Mouse (Mus musculus) urinary bladder, adult 18-20 months (tissue): ENCODE measurements around the gene Prtn3.

Experiments
- DNase-seq, 2 experiments: peaks; one replicate each; pipeline ENCODE4 v3.0.0; 2022; ENCODE audit warnings: low spot score in 2 of 2, mixed read lengths in 2 of 2

Gene Prtn3

DNA sequence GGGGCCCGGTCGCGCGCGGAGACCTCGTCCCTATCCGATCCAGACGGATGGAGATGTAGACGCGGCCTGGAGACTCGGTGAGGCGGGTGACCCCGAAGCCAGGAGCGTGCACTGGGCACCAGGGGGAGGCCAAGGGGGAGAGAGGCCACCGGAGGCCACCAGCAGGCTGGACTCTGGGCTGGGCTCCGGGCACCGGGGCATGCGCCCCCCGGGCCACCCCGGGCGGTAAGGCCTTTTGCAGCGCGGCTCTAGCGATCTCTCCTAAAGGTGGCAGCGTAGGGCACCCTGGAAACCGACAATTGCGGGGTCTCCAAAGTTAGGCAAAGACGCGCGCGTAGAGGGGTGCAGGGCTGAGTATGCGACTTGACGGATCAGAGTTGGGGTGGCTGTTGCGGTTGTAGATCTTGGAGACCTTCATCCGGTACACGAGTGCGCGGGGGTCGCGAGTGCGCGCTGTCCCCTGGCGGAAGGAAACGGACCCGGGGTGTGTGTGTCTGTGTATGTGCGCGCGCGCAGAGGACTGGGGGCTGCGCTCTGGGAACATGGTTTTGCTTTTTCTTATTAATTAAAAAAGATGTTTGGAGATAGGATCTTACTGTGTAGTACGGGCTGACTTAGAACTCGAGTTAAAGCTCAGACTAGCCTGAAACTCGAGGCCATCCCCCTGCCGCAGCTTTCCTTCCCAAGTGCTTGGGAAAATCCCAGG lies 53.2 kb downstream of the Prtn3 start:
- no peak for DNase-seq

DNA sequence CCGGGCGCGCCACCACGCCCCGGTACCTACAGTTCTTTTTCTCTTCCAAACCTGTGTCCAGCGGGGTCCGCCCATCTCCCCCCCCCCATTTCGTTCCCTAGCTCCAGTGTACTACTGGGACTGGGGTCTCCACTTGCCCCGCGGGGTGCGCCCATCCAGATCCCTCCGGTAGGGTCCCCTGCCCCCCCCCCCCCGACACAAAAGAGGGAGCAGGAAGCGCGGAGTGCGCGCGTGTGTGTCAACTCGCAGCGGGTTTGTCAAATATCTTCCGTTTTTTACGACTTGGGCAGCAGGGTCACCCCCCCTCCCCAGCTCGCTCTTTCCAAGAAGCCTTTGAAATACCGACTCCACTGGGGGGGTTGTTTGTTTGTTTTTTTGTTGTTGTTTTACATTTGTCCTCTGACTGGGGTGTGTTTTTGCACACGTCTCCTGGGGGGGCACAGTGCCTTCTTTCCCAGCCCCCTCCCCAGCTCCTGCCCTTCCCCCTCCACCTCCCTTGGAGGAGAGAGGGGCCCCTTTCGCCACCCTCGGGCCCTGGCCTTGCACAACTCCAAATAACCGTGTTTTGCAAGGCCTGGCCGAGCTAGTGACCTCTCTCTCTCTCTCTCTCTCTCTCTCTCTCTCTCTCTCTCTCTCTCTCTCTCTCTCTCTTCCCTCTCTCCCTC lies 53.9 kb downstream of the Prtn3 start:
- DNase-seq, result no peak

DNA sequence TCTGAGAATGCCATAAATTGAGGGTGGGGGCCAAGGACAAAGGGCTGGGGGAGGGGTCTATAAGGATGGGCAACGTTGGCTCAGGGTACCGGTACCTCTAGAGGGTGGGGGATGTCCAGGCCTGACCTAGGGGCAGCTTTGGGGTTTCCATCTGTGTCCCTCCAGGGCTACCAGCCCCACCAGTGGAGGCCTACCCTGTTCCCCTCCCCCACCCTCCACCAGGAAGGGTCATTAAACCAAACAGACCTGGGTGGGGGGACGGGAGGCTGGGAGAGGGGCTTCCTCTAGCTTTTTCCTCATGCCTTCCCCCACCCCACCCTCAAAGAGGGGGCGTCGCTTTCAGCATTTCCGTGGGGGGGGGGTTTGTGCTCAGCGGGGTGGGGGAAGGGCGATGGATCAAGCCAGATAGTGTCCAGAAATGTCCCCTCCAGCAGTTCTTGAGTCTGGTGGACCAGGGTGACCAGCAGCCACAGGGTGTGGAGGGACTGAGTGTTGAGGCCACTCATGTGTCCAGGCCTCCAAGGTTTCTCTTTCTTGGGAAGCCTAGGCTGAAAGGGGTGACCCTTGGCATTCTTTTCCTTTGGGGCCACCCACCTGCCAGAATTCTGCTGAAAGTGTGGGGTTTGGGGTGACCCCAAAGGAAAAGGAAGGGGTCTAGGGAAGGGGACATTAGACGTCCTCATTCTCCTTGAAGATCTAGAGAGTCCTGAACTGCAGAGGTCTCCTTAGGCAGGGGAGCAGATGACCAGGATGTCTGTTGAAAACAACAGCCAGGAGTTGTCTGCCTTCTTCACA lies 54.8 kb downstream of the Prtn3 start:
- no peak for DNase-seq

DNA sequence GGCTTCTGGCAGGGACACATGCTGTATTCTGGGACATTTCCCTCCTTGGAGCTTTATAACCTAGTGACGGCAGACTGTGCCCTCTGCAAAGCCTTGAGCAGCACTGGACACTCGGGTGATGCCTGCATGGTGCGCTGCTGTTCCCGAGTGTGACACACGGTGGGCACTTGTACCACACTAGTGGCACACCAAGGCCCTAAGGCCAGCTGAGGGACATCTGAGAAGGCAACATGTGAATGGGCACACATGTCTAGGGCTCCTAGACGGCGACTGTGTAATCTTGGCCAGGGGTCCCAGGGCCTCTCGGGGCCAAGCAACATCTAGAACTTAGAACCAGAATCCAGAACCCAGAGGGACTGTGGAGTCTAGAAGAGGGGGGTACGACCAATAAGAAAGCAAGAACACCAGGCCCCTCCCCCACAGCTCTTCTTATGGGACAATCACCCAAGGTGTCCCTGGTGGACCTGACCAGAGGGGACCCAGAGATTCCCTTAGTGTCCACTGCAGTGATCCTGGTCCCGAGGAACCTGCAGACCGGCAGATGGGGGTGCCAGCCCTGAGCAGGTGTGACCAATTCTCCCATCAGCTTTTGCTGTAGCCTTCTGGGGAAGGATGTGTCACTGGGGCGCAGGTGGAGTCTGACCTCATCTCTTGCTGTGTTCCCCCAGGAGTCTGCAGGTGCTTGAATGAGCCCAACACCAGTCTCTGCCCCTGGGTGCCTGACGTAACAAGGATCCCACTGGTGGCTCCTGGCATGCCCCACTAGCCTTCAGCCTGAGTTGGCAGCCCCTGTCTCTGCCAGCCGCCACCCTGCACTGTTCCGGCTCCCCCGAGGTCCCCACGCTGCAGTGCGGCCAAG lies 55.9 kb downstream of the Prtn3 start:
- DNase-seq, result no peak

DNA sequence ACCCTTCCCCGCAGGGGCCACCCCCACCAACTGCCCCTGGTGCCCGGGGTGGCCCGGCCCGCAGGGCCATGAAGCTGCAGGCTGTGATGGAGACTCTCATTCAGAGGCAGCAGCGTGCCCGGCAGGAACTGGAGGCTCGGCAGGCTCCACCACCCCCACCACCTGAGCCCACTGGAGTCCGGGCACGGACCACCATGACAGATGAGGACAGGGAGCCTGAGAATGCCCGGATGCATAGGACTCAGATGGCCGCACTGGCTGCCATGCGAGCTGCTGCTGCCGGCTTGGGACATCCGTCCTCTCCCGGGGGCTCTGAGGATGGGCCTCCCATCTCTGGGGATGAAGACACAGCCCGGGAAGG lies 56.5 kb downstream of the Prtn3 start:
- no peak for DNase-seq

DNA sequence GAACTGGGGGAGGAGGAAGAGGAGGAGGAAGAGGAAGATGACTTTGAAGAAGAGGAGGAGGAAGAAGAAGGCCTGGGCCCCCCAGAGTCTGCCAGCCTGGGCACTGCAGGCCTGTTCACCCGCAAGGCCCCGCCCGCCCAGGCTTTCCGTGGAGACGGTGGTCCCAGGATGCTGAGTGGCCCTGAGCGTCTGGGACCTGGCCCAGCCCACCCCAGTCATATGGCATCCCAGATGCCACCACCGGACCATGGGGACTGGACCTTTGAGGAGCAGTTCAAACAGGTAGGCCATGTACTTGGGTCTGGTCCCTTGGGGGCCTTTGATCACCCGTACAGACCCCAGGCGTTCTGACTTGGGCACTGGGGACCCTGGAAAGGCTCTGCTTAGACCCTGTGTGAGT lies 57.5 kb downstream of the Prtn3 start:
- DNase-seq, result no peak

DNA sequence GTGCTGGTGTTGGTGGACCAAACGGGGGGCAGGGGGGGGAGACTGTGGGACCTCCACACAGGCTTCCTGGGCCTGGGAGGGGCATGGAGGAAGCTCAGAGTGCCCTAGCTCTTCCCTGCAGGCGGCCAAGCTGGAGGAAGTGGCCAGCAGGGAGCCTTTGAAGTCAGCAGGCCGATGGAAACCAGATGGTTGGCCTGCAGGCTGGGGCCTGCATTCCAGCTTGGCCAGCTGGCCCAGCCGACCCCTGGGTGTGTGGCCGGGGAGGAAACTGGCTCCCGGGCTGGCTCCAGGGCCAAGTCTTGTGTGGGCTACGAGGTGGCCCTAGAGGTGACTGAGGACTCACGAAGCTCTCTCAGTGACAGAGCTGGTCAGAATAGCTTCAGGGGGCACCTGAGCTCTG lies 58.5 kb downstream of the Prtn3 start:
- peak in 1 of 2 experiments; percentile 66 for DNase-seq
